Mouse (Mus musculus): ENCODE data around the gene Fras1.

The Fras1 gene

DNA sequence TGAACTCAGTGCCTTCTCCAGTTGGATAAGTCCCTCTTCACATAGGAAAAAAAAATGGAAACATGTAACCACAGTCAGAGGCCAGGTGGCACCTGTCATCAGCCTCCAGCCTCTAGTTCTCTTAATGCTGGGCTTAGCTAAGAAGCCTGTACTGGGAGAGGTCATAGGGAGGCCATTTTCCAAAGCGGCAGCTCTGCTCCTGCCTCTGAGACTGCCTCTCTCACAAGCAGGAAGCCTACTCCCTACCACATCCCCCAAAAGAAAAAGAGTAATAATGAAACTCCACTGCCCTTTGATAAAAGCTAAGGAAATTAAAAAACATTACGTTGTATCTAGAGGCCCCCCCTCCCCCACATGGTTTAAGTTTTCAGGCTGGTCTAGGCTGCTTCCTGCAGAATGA lies 309.0 kb downstream of the Fras1 start:
- no peak for DNase-seq (ENCODE audit: low spot score)

DNA sequence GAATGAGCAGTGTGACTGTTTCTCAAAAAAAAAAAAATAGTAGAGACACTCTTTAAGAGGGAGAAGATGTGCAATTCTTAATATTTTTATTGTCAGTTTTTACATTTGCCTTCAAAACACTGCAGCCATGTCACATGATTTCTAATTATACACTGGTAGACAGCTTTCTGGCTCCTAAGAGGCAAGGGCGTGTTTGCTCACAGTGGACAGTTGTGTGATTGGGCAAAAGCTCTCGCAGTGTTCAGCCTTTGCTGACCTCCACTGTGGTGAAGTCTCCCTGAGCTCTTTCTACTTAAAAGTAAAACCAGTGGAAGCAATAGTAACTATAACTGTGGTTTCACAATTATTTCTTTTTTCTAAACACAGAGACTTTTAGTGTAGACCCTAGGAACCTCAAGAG lies 315.1 kb downstream of the Fras1 start:
- DNase-seq (ENCODE audit: low spot score) = no peak

DNA sequence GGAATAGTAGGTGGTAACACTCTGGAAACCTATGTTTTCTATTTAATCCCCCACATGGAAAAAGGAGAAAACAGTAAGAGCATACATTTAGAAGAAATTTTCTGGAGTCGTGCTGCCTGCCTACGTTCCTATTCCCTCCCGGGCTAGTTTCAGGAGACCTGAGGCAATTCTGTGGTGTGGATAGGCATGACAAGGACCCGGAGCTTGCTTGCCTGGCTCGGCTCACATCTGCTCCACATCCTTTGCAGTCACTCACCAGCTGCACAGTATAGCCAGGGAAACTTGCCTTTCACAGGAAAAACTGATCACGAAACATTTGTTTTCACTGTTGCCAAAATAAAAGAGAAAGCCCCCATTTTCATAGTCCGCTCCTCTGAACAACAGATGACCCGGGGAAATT lies 325.2 kb downstream of the Fras1 start:
- no peak for DNase-seq (ENCODE audit: low spot score)

- DNase-seq (ENCODE audit: low spot score) = no peak
These were observed 329.2 kb downstream of the Fras1 start for GRCm38 (mm10) chr5:96702706-96703625.

GRCm38 (mm10) chr5:96708515-96708914 lies 334.8 kb downstream of the Fras1 start:
- no peak for DNase-seq (ENCODE audit: low spot score)

GRCm38 (mm10) chr5:96712089-96712684 lies 338.4 kb downstream of the Fras1 start:
- DNase-seq (ENCODE audit: low spot score) = no peak

DNA sequence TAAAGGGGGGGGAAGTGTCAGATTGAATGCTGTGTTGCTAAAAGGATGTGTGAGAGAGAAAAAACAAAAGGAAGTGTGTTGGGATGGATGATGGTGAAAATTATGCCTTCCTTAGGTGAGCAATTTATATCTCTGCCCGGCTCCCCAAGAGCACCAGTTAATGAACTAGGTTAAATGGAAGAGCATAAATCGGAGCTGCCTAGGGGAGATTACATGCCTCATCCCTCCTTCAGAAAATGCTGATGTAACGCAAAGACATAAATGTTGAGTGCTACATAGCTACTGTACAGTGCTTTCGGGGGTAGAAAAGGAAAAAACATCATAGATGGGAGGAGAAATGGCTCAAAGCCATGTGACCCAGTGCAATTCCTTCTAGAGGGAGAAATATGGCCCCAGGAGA lies 339.0 kb downstream of the Fras1 start:
- DNase-seq (ENCODE audit: low spot score) = no peak

DNA sequence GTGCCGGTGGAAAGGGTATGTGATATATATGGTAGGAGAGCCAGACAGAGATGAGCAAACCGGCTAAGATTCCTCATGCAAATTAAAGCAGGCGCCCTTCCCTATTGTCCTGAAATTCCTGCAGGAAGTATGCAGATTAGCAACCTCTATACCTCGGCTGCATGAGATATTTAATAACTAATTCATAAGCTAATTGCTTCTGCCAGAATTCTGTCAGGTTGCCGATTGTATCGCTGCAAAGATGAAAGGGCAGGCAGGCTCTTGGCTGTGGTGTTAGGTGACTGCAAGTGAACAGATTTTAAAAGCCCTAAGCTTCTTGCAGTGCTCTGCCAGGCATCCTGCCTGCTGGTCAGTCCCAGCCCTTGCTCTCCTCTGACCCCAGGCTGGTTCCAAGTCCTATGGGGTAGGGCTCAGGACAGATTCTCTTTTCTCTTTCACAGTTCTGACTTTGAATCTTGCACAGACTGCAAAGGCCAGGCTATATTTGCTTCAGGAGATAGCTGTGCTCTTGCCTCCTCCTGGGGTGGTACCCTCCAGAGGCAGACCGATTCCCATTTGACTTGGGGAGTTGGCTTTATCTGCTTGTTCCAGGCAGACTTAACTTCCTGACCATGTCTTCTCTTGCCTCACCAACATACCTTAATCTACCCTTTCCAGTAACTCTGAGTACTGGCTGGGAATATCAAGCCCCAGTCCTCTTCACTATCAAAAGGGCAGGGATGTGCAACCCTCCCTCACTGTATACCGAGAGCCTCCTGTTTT lies 342.7 kb downstream of the Fras1 start:
- no peak for DNase-seq (ENCODE audit: low spot score)

DNA sequence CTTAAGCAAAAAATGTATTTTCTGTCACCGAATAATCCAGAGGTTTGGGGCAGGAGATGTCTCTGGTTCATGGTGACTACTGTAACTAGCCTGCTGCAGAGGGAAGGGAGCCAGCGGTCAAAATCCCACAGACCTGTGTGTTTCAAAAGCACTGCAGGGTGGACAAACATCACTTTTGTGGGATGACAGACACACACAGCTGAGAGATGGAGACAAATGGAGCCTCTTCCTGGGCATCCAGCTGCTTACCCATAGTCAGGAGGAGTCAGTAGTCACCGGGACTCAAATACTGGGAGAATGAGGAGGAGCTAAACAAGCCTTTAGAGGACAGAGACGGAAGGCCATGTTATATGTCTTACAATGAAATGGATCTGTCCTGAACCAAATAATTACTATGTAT lies 343.9 kb downstream of the Fras1 start:
- no peak for DNase-seq (ENCODE audit: low spot score)

DNA sequence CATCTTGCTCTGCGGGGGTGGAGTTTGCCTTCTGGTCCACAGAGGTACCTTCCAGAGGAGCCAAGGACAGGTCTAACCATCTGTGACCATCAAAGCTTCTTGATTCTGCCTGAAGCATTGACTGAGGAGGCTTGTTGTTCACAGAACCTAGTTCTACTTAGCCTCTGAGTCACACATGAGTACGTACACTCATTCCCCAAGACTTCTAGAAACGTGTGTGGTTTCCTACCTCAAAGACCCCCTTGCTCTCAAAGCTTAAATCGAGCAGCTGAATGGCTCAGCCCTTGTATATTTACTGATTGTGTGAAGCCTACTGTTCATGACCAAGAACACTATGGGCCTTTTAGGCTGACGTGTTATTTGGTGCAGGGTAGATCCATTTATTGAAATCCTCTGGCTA lies 344.8 kb downstream of the Fras1 start:
- no peak for DNase-seq (ENCODE audit: low spot score)

DNA sequence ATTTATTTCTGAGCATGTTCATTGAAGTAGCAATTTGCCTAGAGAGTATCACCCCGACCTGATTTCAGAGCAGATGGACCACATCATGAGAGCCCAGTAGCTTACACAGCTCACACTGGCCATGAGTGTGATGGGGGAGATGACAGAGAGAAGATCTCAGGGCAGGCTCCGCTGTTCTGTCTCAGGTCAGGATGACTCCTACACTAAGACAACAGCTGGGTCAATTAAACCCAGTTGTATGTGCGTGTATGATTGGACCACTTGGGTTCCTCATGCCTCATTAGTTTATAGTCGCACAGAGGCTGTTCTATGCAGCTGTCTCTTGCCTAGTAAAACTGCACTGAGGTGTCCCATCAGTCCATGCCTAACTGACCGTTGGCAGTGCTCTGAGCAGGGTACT lies 345.5 kb downstream of the Fras1 start:
- DNase-seq (ENCODE audit: low spot score) = no peak

DNA sequence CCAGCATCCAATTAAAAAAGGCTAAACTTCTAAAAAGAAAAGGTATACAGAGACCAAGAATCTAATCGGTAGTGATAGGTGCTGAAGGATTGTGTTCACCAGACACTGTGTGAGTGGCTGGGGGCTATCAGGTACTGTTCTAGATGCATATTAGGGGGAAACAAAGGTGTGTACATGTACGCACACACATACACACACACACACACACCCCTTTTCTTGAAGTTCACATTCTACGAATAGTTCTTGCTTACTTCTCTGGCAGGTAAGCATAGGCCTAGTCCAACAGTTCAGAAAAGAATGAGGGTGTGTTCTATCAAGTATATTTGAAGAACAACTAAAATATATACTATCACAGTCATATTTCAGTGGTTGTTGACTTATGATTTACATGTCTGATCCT lies 348.9 kb downstream of the Fras1 start:
- no peak for DNase-seq (ENCODE audit: low spot score)

DNA sequence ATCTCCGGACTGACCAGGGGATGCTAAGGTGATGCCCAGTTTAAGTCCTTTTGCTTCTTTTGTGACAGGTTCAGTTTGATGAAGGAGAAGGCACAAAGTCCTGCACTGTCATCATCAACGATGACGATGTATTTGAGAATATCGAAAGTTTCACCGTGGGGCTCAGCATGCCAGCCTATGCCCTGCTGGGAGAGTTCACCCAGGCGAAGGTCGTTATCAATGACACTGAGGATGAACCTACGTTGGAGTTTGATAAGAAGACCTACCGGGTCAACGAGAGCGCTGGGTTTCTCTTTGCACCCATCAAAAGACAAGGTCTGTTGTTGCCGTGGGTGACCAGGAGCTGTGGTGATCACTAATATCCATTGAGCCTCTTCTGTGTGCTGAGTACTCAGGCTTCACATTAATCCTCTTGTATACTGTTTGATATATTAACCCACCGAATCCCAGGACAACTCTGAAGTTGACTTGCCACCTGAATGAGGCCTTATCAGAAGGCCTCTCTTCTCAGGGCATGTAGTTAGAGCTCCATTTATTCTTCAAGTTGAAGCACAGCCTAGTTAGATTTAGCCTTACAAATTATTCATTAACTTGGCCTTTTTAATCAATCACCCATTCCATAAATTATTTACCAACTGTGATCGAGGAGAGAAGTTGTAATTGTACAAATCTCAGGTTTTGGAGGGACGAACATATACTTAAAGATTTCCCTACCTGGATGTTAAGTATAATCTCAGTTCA lies 365.6 kb downstream of the Fras1 start:
- no peak for DNase-seq (ENCODE audit: low spot score)

DNA sequence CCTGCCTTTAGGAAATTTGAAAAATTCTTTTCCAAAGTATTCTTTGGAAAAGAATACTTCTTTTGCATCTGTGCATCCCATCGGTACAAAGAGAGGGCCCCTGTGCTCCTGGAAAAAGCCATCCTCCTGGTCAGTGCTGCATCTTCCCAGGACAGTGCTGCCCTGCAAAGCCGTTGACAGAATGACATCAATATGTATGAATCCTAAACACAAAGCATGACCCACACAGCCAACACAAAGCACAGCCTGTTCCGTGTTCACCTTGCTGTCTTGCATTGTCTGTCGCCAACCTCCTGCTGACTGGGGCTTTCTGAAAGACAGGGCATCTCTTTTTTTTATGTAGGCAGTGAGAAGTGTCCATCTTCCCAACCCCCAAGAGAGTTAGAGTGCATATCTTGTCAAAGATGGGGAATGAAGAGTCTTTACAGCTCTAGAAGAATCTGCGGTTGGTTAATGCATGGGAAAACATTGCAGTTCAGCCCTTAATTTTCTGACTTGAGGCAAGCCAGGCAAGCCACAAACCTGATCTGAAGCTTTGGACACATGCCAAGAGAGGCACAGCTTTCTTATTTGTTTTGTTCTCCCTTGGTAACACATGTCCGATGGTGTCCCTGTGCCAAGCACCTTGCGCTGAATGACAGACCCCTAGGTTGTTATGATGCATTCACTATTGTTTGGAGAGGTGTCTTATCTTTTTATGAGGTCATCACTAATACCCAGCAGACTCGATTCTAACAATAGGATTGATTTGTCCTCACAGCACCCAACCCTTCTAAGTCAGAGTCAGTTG lies 373.6 kb downstream of the Fras1 start:
- DNase-seq (ENCODE audit: low spot score) = no peak

DNA sequence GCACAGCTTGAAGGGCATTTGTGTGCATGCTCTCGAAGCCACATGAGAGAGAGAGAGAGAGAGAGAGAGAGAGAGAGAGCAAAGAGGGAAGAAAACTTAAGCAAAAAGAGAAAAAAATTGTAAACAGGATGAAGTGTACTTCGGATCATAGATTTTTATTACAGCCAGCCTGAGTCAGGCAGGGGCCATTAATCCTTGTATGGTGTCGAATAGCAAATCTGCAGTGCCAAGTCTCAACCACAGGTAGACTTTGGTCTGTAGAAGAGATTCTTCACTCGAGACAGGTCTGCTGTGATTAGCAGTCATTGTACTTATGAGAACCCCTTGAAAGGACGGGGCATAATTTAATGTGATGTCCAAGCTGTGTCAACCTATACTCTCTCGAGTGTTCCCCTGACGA lies 383.9 kb downstream of the Fras1 start:
- no peak for DNase-seq (ENCODE audit: low spot score)

- no peak for DNase-seq (ENCODE audit: low spot score)
These were observed 388.3 kb downstream of the Fras1 start for GRCm38 (mm10) chr5:96762021-96762420.

DNA sequence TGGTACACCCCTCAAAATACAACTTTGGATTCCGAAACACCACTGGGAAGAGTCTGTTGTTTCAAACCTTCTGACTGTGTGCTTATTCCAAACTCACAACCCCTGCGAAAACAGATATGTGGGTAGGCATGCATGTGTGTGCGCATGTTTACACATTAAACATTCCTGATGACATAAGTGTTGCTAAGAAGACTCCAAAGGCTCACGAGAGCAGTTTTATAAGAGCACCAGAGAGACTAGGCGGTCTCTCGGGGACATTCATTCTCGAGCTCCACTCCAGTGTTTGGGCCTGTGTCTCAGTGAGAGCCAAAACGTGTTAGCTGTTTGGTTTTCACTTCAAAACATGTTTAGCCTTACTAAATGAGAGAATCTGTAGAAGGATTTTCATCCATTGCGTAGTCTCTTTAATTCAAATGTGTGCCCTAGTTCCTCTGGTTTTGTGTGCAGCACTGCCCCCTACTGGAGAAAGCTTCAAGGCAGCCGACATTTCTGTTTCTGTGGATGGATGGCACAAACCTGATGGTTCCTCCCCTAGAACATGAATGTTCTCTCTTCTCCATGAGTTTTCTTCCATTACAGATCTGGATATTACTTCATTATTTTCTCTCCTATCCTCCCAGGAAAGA lies 395.2 kb downstream of the Fras1 start:
- DNase-seq (ENCODE audit: low spot score) = peak; percentile 59

DNA sequence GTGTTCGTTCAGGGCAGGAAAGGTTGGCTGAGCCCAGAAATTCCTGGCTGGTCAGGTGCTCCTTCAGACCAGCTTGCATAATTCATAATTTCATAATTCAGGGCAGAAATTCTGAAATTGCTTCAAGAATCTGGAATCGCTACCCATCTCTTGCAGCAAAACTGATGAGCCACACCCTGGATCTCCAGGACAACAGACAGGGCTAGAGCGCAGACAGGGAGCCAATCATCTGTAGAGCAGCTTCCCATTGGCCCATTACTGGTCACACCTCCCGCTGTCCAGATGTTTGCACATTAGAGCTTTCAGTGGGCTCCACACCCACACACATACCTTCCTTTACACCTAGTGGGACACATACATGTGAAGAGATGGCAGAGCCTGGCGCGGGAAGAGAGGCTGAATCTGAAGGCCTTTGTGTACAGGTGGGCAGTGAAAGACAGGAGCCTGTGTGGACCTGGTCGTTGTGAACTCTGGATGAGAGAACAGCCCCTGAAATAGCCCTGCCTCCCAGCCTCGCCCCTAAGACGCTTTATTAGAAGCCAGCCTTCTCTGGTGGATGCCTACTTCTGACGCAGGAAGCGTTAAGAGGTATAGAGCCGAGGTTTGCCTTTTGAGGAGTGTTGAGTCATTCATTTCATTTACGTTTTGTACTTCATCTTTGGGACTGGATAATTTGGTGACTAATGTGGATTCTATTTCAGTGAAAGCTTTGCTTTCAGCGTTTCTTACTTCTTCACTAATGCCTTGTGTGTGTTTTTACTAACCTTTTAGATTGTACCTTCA lies 409.9 kb downstream of the Fras1 start:
- DNase-seq (ENCODE audit: low spot score) = no peak

DNA sequence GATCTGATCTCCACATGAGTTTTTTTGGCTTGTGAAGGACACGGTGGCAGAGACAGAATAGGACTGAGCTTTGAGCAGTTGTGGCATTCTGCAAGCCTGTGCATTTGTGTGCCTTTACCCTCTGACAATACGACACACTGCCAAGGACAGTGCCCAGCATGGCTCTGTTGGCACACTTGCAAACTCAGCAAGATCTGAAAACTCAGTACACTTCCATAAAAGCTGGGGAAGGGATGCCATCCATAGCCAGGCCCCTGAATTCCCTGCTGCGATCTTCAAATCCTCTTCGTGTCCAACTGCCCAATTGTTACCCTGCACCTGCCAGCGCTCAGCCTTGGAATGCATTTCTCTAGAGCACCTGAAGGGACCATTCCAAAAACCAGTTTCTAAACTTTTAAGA lies 411.3 kb downstream of the Fras1 start:
- DNase-seq (ENCODE audit: low spot score) = no peak

GRCm38 (mm10) chr5:96792422-96792821 lies 418.7 kb downstream of the Fras1 start:
- no peak for DNase-seq (ENCODE audit: low spot score)

Data from ovary, postnatal 14 days (tissue).